Mouse (Mus musculus): Measurements from ENCODE around the gene Rpp21.
A peak's percentile ranks its signal among the peaks of the same experiment; 100 is the strongest.

The Rpp21 gene

DNA sequence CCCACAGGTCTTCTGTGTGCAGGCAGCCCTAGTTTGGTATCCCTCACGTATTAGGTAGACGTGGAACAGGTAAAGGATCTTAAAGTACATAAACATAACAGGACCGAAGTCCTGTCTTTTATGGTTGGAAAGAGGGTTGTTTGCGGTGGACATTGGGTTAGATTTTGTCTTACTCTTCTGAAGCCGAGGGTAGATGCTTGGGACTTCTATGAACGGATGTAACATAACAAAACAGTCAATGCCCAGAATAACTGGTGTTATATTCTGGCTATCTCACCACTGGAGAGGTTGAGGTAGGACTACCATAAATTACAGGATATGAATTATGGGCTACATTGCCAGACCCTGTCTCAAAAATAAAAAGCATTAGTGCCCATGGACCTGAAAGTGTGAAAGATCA, at the start of gene Rpp21:
Gene Rpp21 (minus strand): TSS at position 101 of the 400 bp plus-strand sequence.
- DNase-seq (ENCODE audit: low read depth, low spot score) = no peak

DNA sequence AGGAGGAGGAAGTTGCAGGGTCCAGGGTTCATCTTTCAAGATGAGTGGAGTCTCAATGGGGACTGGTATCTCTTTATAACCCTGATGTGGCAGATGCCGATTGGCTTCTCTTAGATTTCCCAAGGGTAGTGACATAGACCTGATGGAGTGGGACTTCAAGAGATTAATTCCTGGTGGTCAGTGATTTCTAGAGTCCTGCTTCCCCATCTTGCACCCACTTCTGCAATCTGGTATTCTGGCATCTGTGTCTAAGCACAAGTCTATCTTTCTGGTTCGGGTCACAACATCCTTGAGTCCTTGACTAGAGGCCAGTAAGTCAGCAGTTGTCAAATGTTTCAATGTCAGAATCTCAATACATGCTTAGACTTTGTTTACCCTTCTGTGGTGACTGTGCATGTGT, 28.5 kb upstream of the Rpp21 start, which contains the start of gene H2-M10.2:
Gene H2-M10.2 (minus strand): TSS at position 101 of the 400 bp plus-strand sequence.
- no peak for DNase-seq (ENCODE audit: low read depth, low spot score)

DNA sequence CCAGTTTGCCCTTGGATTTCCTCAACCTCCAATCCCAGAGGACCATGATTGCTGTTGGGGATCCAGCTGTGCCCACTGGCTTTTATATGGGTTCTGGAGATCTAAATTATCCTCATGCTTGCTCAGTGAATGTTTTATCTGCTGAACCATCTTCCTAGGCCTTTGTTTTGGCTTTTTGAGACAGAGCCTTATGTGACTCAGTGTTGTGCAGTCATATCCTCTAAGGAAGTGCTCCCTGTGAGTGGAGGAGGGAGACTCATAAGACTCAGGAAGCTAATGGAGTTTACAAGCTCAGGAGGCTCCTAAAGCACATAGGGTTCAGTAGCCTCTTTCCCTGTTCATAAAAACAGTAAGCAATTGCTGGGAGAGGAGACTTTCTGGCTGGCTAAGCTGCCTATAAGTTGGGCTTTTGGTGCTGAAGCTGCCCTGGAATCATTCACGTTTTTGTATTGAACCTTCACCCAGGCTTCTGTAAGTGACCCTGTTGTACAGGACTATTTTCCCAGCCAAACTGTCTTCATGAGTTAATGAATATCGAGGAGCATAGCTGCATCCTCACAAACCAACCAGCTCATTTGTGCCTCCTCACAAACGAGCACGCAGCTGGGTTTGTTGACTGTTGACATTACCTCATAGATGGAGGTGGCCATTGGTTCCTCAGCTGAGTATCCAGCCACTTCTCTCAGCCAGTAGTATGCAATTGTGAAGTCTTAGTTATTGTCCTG, 23.8 kb upstream of the Rpp21 start:
- no peak for DNase-seq (ENCODE audit: low read depth, low spot score)

DNA sequence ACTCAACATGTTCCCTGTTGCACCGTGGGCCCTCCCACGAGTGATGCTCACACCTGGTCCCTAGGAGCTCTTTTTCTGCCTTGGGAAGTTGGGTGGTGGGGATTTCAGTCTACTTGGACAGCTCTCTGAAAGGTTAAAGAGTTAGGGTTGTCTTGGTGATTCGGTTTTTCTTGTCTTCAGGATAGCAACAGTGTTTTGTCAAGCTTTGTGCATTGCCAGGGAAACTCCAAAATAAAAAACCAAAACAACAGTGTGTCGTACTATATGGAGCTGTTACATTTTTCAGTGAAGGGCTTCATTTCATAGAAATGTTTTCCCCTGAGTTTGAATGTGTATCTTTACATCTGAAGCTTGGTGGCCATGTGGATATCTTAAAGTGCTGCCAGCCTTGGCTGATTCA, 16.9 kb upstream of the Rpp21 start:
- DNase-seq (ENCODE audit: low read depth, low spot score) = no peak

DNA sequence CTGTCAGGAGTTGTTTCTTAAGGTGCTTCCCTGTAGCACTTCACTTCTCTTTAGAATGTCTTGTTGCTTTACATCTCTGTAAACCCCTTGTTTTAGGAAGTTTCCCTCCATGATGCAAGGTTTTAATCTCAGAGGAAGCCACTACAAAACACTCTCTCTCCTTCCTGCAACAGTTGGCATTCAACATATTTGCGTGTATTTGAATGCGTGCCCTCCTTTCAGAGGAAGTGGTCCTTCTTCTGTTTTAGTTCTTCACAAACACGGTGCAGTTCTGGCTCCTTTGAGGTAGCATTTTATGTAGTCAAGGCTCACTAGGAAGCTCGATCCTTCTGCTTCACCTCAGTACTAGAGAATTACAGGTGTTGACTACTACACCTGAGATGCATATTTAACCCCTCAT, 15.9 kb upstream of the Rpp21 start:
- no peak for DNase-seq (ENCODE audit: low read depth, low spot score)

DNA sequence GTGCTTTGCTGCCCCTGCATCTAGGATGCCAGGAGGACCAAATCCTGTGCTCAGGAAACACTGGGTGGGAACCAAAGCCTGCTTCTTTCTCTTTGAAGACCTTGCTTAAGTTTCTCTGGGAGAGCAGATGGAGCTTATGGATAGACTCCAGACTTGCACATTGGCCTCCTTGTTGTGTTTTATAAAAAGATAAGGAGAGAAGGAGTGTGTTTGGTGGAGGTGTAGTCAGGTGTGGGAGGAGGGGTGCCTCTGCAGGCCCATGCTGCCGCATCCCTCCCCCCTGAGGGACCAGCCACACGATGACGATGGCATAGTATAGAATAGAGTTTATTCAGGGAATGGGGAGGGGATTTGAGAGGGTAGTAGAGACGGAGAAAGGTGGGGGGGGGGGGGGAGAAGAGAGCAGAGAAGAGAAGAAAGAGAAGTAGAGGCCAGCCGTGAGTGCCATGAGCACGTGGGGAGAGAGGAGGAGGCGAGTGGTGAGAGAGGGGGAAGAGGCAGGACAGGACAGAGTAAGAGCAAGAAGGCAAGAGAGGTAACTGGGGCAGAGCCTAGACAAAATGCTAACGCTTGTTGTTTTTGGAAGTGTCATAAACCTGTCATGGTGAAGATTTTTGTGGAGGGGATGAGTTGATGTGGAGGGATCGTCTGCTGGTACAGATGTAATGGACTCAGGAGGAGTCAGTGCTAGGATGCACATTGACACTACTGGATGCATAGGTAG, 14.9 kb upstream of the Rpp21 start:
- no peak for DNase-seq (ENCODE audit: low read depth, low spot score)

DNA sequence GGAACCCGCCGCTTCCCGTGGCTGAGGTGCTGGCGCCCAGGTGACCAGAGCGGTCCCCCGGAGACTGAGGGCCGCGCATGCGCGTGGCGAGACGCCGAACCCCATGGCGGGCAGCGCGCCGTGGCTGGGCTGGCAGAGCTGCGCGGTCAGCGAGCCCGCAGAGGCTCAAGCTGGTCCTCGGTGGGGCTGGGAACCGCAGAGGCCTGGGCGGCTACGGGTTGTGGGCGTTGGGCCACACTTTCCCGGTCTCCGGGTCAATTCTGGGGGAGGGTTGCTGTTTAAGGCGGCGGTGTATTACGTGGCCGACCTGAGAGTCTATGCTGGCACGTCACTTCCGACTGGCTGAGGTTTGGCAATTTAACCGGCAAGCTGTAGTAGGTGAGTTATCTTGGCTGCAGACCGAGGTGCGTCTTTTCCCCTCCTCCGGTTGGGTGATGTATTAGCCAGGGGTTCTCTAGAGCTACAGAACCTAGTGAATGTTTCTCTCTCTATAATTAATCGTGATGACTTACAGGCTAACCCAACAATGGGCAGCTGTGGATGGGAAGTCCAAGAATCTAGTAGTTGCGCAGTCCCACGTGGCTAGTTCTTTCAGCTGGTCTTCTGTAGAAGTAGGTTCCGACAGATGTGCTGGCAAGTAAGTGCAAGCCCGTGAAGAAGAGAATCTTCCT, 13.9 kb upstream of the Rpp21 start, which contains the start of gene Trim39:
Gene Trim39 (minus strand): TSS at position 662 of the 671 bp plus-strand sequence.
- DNase-seq (ENCODE audit: low read depth, low spot score) = peak; percentile 79

DNA sequence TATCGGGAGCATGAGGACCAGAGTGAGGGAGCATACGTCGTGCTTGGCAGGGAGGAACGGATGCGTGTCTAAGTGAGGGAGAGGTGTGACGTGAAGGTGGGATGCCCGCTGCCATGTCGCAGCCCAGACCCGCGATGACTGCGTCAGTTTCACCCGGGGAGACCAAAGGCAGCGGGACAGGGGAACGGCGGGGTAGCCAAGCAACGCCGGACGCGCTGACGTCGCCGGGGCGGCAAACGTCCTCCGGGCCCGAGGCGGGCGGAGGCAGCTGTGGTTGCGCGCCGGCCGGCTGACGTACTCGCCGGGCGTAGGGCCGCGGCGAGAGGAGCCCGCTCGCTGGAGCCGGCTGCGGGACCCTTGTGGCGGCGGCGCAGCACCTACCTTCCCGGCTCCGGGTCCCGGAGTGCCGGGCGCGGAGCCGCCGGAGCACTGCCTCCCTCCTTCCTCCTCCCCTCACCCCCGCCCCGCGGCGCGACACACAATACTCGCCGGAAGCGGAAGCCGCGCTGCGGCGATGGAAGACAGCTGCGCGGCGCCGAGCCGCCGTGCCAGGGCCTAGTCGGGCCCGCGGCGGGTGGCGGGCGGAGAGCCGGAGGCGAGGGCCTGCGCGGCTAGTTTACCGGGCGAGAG, 13.2 kb upstream of the Rpp21 start:
- peak; percentile 92 for DNase-seq (ENCODE audit: low read depth, low spot score)

DNA sequence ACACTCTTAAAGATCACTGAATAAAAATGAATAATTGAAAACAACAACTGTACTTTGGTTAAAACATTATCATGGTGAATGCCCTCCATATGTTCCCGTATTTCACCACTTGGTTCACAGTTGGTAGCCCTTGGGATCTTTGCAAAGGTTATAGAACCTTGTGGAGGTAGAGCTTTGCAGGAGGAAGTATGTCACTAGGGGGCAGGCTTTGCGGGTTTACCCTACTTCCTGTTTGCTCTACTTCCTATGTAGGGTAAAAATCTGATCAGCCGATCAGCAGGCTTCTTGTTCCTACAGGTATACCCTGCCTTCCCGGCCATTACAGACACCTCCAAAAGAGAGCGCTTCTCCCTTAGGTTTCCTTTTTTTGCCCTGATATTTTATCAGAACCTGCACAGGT, 8.0 kb upstream of the Rpp21 start:
- peak; percentile 65 for DNase-seq (ENCODE audit: low read depth, low spot score)

DNA sequence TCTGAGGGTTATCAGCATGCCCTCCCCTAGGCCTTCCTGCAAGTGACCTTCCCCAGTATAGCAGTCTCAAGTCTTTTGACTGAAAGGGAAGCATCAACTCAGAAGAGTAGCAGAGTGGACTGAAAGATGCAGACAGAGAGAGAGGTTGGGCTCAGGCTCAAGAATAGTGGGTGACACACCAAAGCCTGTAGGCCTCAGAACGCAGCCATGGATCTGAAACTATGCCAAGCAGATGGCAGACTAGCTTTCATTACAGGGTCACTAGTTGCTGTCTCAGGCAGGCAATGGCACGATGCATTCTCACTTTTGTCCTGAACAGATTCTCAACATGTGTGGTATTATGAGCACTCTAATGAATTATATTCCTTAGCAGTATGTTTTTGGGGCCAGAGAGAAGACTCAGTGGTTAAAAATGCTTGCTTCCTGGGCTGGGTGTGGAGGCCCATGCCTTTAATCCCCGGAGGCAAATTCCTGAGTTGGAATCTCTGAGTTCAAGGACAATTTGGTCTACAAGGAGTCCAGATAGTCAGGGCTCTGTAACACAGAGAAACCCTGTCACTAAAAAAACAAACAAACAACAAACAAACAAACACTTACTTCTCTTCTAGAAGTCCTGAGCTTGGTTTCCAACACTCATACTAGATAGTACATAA, 6.5 kb upstream of the Rpp21 start:
- DNase-seq (ENCODE audit: low read depth, low spot score) = peak; percentile 59

DNA sequence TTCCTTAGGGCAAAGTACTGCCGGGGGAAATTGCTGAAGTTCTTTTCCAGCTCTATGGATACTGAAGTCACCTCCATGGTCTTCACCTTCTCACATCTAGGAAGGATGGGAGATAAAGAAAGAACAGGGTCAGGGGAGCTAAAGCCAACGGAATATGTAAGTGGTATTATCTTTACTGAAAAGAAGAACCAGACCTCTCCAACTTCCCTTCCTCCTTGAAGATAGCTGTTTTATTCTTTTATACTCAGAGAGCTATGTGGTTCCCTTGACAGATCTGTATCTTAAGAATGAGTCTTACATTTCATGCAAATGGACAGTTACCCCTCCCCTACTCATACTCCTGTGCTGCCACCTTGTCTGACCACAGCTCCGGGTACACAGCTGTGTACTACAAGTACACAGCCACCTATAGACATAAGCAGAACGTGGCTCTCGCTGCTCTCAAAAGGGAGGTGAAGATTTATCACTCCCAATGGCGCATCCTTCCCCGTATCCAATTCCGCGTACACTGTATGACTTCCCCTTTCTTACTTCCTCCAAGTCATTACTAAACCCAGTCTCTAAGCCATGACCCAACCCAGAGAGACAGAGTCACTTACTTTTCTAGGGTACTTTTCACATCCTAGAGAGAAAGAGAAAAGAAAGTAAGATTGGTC, 3.8 kb upstream of the Rpp21 start:
- no peak for DNase-seq (ENCODE audit: low read depth, low spot score)

DNA sequence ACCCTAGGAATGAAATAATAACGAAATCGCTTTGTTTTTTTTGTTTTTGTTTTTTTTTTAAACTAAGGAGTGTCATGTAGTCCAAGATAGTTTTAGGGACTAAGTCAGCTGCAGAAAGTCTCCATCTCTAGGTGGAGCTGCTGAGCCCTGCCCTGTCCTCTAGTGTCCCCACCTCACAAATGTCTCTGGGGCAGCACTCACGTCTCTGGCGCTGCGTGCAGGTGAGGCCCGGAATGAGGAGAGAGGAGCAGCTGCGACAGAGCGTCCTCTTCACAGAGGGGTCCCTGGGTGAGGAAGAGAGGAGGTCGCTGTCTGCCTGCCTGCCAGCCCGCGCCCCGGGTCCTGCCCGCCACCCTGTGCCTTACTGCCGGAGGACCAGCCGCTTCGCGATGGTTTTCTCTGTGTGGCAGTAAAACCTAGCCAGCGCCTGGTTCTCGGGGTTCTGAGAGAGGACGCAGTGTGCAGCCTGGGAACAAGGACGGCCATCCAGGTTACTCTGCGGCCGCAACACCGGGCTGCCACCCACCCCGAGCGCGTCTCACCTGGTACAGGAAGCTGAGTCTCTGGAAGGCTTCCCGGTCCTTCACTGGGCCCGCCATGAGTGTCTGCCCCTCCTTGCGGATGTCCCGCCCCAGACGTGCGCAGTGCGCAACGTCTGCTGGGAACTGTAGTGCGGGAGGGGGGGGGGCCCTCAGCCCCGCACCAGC, 475 bp downstream of the Rpp21 start:
- peak; percentile 77 for DNase-seq (ENCODE audit: low read depth, low spot score)

DNA sequence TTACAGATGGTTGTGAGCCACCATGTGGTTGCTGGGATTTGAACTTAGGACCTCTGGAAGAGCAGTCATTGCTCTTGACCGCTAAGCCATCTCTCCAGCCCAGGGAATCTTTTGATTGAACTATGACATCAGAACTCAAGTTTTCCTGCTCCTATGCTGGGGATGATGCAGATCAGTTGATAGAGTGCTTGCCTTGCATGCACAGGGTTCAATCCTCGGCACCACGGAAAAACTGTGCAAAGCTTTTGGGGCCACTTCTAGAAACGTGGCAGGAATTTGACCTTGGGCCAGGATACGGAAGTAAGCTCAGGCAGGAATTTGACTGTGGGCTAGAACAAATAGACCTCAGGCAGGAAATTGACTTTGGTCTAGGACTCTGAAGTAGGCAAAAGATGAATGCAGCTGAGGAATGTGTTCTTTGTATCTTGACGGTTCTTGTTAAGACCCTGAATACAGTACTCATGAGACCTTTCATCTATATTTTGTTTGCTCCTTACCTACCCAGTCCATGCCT, 4.7 kb downstream of the Rpp21 start:
- peak; percentile 87 for DNase-seq (ENCODE audit: low read depth, low spot score)

DNA sequence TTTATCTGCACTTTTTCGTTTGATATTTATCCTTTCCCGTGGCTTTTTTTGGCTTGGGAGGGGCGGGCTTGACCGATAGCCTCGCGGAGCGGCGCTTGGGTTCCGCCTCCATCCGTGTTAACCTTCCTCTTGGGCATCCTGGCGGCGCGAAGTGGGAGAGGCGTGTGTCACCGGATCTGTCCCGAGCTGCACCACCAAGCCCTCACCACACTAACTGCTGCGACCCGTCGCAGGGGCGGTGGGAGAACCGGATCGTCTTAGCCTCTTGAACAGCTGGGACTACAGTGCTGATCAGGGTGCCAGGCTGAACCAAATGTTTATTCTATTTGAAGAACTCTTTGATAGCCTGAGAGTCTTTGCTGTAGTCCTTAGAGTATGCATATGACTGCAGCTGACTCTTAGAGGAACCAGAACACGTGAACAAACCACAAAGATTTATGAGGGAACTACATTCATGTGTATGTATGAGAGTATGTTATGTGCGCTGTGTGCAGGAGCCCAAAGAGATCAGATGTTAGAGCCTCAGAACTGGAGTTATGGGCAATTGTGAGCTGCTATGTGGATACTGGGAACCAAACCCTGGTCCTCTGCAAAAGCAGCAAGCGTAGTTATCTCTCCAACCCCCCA, 5.5 kb downstream of the Rpp21 start:
- DNase-seq (ENCODE audit: low read depth, low spot score) = peak; percentile 56

DNA sequence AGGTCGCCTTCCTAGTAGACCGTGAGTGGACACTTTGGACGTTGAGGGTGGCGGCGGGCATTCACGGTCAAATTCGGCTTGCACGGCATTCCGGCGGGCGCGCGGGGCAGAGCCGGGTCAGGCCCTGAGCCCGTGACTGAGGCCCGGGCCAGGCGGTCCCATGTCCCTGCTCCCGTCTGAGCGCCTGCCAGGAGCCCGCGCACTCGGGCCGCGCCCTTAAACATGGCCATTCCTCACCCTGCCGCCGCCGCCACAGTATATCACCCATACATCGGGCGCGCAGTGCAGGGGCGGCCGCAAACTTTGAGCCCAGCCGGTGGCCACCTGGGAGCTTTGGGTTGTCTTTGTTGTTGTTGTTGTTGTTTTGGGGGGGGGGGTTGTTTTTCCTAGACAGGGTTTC, 9.0 kb downstream of the Rpp21 start:
- peak; percentile 65 for DNase-seq (ENCODE audit: low read depth, low spot score)

DNA sequence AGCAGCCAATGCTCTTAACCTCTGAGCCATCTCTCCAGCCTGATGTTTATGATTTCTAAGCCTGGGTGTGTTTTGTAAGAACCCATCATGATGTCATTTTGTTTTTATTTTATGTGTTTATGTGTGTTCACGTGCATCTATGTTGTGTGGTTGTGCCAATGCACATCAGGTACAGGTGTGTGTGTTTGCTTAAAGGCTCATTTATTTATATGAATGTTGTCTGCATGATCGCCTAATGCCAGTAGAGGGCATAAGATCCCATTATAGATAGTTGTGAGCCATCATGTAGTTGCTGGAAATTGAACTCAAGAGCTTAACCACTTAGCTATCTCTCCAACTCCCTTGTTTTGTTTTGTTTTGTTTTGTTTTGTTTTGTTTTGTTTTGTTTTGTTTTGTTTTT, 12.1 kb downstream of the Rpp21 start:
- no peak for DNase-seq (ENCODE audit: low read depth, low spot score)

DNA sequence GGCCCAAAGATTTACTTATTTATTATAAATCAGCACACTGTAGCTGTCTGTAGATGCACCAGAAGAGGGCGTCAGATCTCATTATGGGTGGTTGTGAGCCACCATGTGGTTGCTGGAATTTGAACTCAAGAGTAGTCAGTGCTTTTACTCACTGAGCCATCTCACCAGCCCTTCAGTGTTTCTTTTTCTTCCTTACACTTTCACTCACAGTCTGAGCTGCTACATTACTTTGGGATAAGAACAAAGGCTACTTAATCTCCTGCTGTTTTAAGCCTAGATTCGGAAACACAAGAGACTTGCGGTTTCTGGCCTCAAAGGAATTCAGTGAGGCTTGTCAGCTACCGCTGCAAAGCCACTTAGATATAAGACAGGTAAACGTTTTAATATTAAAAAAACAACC, 13.8 kb downstream of the Rpp21 start:
- peak; percentile 49 for DNase-seq (ENCODE audit: low read depth, low spot score)

DNA sequence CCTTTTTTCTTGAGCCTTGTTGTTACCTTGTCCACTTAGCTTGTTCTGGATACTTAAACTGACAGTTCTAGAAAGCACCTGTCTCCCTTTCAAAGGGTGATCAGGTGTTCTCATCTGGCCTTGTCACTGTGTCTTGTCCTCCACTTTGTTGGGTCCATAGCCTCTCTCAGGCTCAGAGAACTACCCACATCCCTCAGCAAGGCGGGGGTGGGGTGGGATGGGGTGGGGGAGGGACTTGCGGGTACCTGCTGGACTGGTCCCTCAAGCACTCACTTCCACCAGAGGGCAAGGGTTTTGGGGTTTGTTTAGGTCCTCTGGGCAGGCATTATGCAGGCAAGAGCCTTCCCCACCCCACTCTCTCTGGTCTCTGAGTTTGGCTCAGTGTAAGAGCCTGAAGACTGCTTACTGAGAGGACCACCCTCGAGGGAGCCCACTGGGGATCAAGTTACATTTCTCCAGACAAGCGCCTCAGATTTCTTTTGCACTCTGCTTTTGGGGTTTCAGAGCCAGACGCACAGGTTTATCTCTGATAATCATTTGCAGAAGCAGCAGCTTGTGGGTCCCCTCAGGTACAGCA, 17.1 kb downstream of the Rpp21 start:
- DNase-seq (ENCODE audit: low read depth, low spot score) = no peak

DNA sequence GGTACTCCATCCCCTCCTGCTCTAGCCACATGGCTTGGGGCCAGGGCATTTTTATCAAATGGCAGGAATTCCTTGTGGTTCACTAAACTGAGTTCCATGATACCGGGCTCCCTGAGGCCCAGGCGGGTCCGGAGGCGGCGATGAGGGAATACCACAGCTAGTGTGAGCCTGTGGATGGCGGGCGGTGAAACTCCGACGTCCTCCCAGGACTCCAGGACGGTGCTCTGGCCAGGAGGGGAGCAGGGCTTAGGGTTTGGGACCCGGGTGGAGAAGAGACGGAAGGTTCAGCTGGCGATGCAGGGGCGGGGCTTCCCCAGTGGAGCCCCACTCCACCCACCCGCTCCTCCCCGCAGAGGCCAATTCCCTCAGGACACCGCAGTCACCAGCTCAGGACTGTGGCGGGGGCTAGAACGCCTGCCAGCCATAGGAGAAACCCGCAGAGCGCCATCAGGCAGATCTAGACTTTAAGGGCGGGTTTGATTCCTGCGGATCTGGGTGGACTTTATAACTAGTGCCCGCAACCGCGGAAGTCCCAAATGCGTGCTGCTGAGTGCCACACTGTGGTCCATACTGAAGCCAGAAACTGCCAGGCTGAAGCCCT, 20.4 kb downstream of the Rpp21 start:
- DNase-seq (ENCODE audit: low read depth, low spot score) = peak; percentile 84

Measured in ZHBTc4 (cell line).